Mouse (Mus musculus) induced T-regulatory cell, adult 2 months (primary cell): ENCODE data around the gene Larp6.

ENCODE experiments used
- DNase-seq: peaks from one replicate; pipeline ENCODE4 v3.0.0-alpha.2; 2012; ENCODE audit warnings: low read depth

Gene Larp6

GRCm38 (mm10) chr9:60715271-60715670 is 2.5 kb downstream of the Larp6 start:
- DNase-seq: no peak

DNA sequence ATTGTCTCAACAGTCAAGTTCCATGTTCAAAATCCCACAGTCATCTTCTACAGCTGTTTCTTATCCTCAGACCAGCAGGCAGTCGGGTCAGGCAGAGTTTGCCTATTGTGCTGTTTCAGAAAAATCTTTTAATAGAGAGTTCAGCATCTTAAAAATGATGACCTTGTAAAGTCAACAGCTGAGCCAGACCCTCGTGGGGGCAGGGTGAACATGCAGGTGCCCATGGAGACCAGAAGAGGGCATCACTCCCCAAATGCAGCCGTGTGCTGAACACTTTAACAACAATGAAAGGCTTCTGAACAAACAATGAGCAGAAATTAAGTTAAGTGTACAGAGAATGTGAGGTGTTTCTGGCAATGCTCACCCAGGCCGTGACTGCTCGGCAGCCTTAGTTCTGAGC is 3.0 kb downstream of the Larp6 start:
- DNase-seq: no peak

DNA sequence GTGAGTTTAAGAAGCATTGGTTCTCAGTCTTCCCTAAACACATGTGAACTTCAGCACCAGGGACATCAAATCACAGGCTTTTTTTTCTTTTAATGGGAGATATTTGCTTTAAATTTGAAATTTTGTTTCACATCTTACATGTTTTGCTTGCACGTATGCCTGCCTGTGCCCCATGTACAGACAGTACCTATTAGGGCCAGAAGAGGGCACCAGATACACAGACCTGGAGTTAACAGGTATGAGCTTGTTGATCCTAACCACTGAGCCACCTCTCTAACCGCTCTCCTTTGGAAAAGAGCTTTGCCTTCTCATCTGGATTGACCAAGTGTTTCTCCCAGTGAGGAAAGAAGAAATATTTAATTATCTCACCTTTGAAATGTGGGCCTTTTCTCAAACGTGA is 5.5 kb downstream of the Larp6 start:
- peak; percentile 52 for DNase-seq

DNA sequence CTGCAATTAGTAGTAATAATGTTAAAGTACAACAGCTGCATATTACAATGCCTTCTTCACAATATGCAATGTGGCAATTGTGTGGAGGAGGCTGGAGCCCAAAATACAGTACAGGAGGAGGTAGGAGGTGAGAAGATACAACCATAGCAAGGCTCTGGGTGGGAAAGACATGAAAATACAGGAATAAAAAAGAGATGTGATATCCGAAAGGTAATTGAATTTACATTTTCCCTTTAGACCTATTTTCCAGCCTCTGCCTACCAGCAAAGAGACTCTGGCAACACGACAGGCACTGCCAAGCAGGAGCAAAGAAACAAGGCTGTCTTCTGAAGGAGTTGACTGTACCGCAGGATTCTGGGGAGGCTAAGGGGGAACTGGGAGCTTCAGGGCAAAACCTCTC is 6.9 kb downstream of the Larp6 start:
- no peak for DNase-seq

DNA sequence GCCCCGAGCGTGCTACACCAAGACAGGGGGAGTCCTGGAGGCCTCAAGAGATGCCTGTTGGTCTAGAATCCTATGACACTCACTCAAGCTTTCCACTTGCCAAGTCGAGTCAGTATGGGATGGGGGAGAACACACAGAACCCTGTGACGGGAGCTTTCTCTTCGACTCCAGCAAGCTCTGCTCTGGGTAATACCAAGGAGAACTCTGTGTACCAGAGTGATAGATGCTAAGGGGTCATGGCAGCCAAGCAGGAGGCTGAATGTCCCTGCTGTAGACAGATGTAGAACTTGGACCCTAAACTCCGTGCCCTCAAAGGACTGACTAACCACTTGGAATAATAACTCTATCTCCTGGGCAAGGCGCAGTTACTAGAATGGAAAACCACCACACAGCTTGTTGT is 12.2 kb downstream of the Larp6 start:
- no peak for DNase-seq

GRCm38 (mm10) chr9:60734321-60734720 is 21.5 kb downstream of the Larp6 start:
- DNase-seq: no peak

DNA sequence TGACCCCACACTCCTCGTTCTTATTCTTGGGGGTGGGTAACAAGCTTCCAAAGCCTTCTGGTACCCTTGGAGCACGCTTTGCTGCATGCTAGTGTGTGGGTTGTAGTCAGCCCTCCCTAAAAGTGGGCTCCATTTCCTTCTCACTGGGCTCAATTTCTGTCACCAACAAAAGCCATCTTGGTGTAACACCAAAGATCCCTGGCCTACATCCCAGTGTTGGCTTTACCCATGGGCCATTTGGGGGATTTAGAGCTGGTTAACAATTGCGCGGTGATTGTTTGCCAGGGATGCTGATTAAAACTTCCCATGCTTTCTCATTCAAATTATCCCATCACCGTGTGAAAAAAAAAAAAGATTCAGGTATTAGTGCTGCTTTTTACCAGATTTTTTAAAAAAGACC is 26.3 kb downstream of the Larp6 start:
- no peak for DNase-seq

DNA sequence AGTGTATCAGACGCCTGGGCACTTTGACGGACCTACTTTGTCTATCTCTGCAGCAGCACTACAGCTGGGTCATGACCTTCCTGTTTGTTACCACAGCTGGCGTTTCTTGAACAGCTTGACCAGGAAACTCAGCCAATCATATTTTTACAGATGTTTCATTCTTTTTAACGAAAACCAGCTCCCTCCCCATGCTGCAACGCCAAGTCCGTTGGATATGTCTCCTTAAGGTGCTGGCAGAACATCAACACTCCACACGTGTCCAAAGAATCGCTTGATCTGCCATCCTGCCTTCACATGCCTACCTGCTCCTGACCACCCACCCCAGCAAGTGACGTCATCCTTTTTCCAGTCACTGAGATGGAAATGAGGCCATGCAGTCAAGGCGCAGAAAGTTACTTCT is 28.6 kb downstream of the Larp6 start:
- no peak for DNase-seq

DNA sequence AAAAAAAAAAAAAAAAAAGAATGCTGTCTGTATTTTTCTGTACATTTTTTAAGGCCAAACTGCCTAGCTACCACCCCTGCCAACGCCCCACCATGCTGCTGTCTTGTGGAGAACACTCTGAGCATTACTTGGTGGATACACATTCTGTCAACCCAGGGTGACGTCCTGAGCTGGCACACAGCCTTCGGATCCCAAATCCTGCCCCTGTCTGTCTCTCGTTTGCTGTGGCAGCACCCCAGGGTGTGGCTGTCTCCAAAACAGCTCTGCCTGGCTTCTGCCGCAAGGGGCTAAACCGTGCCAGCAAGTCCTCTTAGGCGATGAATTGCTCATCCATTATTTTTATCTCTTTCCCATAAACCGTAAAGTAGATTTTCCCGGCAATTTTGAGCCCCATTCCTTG is 29.7 kb downstream of the Larp6 start:
- no peak for DNase-seq

GRCm38 (mm10) chr9:60743180-60743900 is 30.6 kb downstream of the Larp6 start:
- DNase-seq: no peak

DNA sequence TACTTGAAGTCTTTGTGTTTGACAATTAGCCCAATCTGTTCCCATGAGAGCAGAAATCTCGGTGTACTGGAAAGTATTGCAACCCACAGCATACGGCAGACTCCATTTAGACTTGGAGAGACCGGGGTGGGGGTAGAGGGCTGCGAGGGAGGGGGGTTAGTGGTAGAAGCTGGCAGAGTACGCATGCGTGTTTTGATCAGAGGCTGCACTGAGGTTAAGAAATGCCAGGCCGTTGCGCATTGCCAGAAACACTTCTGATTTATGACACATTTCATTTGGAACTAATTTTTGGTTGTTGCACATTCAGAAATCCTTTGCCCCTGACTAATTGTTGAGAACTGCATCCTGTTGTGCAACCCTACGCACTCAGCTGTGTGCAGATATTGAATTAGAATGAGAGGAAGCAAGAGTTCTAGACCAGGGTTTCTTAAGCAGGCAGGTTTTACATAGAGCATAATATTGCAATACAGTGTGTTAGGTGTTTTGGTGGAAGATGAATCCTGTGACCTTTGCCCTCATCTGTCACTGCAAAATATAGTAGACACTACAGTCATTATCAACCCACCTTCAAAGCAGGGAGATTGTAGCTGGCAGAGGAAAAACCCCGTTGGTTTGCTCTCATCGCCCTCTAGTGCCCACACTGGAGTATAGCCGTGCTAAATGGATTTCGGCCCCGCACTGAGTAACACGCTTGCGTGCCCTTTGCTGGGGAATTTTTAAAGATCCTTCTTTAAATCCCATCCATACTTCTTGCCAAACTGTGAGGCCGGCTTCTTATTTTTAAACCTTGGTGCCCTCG is 31.6 kb downstream of the Larp6 start:
- peak; percentile 43 for DNase-seq

DNA sequence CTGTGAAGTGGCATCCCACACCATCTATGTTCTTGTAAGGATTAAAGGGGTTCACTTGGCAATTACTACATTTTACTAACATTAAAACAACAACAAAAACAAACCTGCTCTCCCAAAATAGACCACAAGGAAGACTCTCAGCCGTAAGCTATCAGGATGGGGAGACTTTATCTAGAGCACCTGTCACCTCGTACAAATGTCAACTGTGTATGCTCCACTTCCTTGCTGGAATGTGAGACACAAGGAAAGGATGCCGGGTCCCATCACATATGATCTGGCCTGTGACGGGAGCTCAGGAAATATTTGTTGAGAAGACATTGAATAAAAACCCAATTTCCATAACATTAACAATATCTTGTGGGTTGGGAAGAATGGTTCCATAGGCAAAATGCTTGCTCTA is 32.2 kb downstream of the Larp6 start:
- no peak for DNase-seq

- DNase-seq: no peak
Measured at GRCm38 (mm10) chr9:60746561-60746960, 33.8 kb downstream of the Larp6 start.

DNA sequence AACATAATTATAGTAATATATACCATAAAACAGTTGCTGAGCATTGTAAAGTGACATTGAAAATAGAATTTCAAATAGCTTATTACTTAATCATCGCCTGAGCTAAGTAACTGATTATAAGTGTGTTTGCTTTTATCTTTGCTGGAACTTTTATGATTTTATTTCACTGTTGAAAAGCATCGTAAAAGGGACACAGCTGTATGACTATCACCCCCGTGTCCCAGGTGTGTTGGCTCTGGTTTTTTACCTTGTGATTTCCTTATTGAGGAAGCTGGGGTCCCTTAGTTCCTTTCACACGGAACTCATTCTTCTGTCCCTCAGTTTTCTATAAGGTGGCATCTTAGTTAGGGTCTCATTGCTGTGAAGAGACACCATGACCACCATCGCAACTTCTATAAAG is 34.9 kb downstream of the Larp6 start:
- DNase-seq: no peak

- DNase-seq: no peak
Measured at GRCm38 (mm10) chr9:60748191-60748590, 35.4 kb downstream of the Larp6 start.

DNA sequence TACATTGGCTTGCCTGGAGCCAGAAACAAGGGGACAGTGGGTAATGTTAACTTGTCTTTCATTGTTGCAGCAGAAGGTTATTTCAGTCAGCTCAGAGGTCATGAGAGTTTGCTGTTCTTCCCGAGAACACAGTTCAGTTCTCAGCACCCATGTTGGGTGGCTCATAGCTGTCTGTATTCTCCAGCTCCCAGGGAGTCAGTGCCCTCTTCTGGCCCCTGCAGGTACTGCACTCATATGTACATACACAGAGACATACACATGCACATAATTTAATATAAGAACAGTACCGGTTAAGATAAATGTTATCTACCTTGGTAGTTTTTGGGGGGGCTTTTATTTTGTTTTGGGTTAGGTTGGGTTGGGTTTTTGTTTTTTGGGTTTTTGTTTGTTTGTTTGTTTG is 36.3 kb downstream of the Larp6 start:
- peak; percentile 10 for DNase-seq

- no peak for DNase-seq
Measured at GRCm38 (mm10) chr9:60751098-60751497, 38.3 kb downstream of the Larp6 start.

DNA sequence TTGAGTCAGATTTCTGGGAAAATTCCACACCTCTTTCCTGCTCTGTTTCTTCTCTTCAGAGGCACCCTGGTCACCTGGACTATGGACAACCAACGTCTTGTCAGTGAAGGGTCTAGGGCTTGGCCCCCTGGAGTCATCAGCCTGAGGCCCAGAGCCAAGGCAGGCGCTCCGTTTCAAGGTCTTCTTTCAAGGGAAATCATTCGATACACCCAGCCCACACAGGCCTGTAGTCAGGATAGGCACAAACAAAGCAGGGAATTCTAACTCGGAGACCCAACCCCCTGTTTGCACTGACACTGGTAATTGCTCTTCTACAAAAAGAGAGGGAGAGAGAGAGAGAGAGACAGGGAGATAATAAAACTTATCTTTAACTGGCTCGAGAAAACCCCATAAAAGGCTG is 39.2 kb downstream of the Larp6 start:
- DNase-seq: no peak

DNA sequence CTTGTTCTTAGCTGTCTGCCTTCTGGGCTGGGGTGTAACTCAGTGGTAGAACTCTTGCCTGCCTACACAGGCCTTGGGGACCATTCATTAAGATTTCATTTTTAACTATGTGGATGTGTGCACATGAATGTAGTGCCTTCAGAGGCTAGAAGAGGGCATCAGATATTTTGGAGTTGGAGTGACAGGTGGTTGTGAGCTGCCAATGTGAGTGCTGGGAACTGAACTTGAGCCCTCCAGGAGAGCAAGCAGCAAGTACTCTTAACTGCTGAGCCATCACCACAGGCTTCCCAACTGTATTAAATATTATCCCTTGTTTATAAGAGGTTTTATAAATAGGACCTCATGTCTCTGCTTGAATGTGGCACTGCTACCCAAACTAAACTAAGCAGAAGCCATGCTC is 39.8 kb downstream of the Larp6 start:
- no peak for DNase-seq

GRCm38 (mm10) chr9:60756258-60756657 is 43.5 kb downstream of the Larp6 start:
- DNase-seq: peak; percentile 67

GRCm38 (mm10) chr9:60756866-60757740 is 44.3 kb downstream of the Larp6 start:
- DNase-seq: no peak

- DNase-seq: no peak
Measured at GRCm38 (mm10) chr9:60757817-60758216, 45.0 kb downstream of the Larp6 start.
